Mouse (Mus musculus): Measurements from ENCODE around the gene Gm37240.
"Not testable (repeated sequence)": the region's sequence is repeated elsewhere in the genome, so short reads cannot be mapped to it uniquely, and the experiment has no call there.

Gene Gm37240

GRCm38 (mm10) chr3:84615856-84616225, 1271.5 kb downstream of the Gm37240 start:
- no peak for DNase-seq

- DNase-seq, result peak in 1 of 2 experiments; percentile 10
Observed at GRCm38 (mm10) chr3:84615050-84615855, 1272.1 kb downstream of the Gm37240 start.

GRCm38 (mm10) chr3:84610183-84610710, 1277.1 kb downstream of the Gm37240 start:
- DNase-seq, result no peak

- DNase-seq, result no peak
Observed at GRCm38 (mm10) chr3:84603212-84603611, 1284.1 kb downstream of the Gm37240 start.

GRCm38 (mm10) chr3:84602759-84603158, 1284.6 kb downstream of the Gm37240 start:
- DNase-seq, result no peak

- no peak for DNase-seq
Observed at GRCm38 (mm10) chr3:84601870-84602495, 1285.3 kb downstream of the Gm37240 start.

GRCm38 (mm10) chr3:84598756-84599155, 1288.6 kb downstream of the Gm37240 start:
- no peak for DNase-seq

GRCm38 (mm10) chr3:84597996-84598734, 1289.2 kb downstream of the Gm37240 start:
- DNase-seq, result no peak

- DNase-seq, result no peak
Observed at GRCm38 (mm10) chr3:84595677-84596234, 1291.6 kb downstream of the Gm37240 start.

GRCm38 (mm10) chr3:84594894-84595676, 1292.2 kb downstream of the Gm37240 start:
- DNase-seq, result no peak

- DNase-seq, result no peak
Observed at GRCm38 (mm10) chr3:84593274-84593673, 1294.0 kb downstream of the Gm37240 start, which contains the start of gene Tigd4. Tigd4 (plus strand) TSS chr3:84593574.

GRCm38 (mm10) chr3:84586736-84587135, 1300.6 kb downstream of the Gm37240 start:
- no peak for DNase-seq

GRCm38 (mm10) chr3:84582913-84583276, 1304.4 kb downstream of the Gm37240 start:
- no peak for DNase-seq

GRCm38 (mm10) chr3:84582023-84582912, 1305.0 kb downstream of the Gm37240 start, which contains the start of gene Arfip1:
Arfip1 (minus strand) TSS chr3:84582625.
- DNase-seq, result peak; percentile 88 to 94

GRCm38 (mm10) chr3:84581696-84582022, 1305.7 kb downstream of the Gm37240 start:
- no peak for DNase-seq

- DNase-seq, result no peak
Observed at GRCm38 (mm10) chr3:84580716-84581115, 1306.6 kb downstream of the Gm37240 start.

GRCm38 (mm10) chr3:84570501-84570900, 1316.8 kb downstream of the Gm37240 start:
- DNase-seq, result no peak

GRCm38 (mm10) chr3:84569587-84569986, 1317.7 kb downstream of the Gm37240 start:
- no peak for DNase-seq

GRCm38 (mm10) chr3:84568540-84568939, 1318.8 kb downstream of the Gm37240 start:
- DNase-seq, result no peak

GRCm38 (mm10) chr3:84563415-84563814, 1323.9 kb downstream of the Gm37240 start:
- DNase-seq, result no peak

GRCm38 (mm10) chr3:84562911-84563310, 1324.4 kb downstream of the Gm37240 start:
- DNase-seq, result not testable (repeated sequence)
